Mouse (Mus musculus): ENCODE results near the gene Olfr609.

DNA sequence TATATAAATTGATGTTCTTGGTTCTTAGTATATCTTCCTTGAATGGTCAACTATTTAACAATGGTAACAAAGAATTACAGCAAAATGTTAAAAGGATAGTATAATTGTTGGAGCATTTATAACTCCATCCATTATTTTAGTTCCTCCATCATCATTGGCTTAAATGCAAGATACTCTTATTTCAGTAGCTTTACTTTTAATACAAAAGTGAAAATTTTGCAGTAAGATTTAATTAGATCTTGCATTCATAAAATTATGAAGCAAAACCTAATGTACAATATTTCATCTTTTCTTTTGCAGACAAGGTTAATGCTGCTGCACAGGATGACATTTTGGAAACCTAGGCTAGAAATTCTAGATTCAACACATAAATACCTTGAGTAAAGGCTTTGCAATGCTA is 28.3 kb downstream of the Olfr609 start, which contains the start of gene Olfr608:
- no peak for TF ChIP-seq POLR2A (IDR thresholded peaks at IDR 0.05; ENCODE audit: control insufficient read depth, low read depth, low read length)
- no peak for TF ChIP-seq CTCF (IDR thresholded peaks at IDR 0.05; ENCODE audit: control insufficient read depth, insufficient read depth, insufficient replicate concordance, low read depth, low read length)

Data from testis, adult 2 months (tissue).